Mouse (Mus musculus): ENCODE measurements at regions not wholly inside any gene's neighbourhood (a gene's known extent, or its start where the extent isn't known, plus 50 kb on each side); places are given as distances from the start of the nearest gene placed in this dataset.

GRCm38 (mm10) chr5:77568121-77568520 lies 160.3 kb upstream of the Igfbp7 start:
- H3K27me3 ChIP-seq (replicated peaks; ENCODE audit: control insufficient read depth, insufficient read depth, low read length) = no peaks in the 10 kb centered on the region
- no peak overlapping the region for H3K4me3 ChIP-seq (ENCODE audit: low read depth, low read length)
- no peaks in the 10 kb centered on the region for H3K36me3 ChIP-seq (ENCODE audit: control insufficient read depth, insufficient read depth, low read length)
- no peak overlapping the region for H3K9ac ChIP-seq (ENCODE audit: low read depth, low read length)
- no peaks in the 10 kb centered on the region for H3K9me3 ChIP-seq (ENCODE audit: control insufficient read depth, low read length)
- no peak for DNase-seq (ENCODE audit: low spot score)
- H3K4me1 ChIP-seq (replicated peaks; ENCODE audit: control insufficient read depth, insufficient read depth, low read length) = no peaks in the 10 kb centered on the region
- ATAC-seq (replicated peaks; ENCODE audit: low FRiP score) = no peak
- WGBS = 78% methylated on average over 5 of the region's 5 CpGs
- H3K27ac ChIP-seq (ENCODE audit: low read depth, low read length) = no peak overlapping the region
- no peak overlapping the region for H3K4me2 ChIP-seq

GRCm38 (mm10) chr5:77552580-77552979 lies 144.7 kb upstream of the Igfbp7 start:
- no peak overlapping the region for H3K4me3 ChIP-seq (ENCODE audit: low read depth, low read length)
- WGBS = 76% methylated on average over 5 of the region's 5 CpGs
- ATAC-seq (replicated peaks; ENCODE audit: low FRiP score) (no peak), DNase-seq (ENCODE audit: low spot score) (no peak)
- H3K27me3 ChIP-seq (replicated peaks; ENCODE audit: control insufficient read depth, insufficient read depth, low read length) = no peaks in the 10 kb centered on the region
- no peaks in the 10 kb centered on the region for H3K4me1 ChIP-seq (replicated peaks; ENCODE audit: control insufficient read depth, insufficient read depth, low read length)
- no peaks in the 10 kb centered on the region for H3K36me3 ChIP-seq (ENCODE audit: control insufficient read depth, insufficient read depth, low read length)
- H3K9ac ChIP-seq (ENCODE audit: low read depth, low read length) = no peak overlapping the region
- H3K9me3 ChIP-seq (ENCODE audit: control insufficient read depth, low read length) = 0 out of 2 replicates have a peak, but pooled peaks cover 4% of the 10 kb centered on the region
- no peak overlapping the region for H3K27ac ChIP-seq (ENCODE audit: low read depth, low read length)
- H3K4me2 ChIP-seq = no peak overlapping the region

- Histone ChIP-seq H3K4me3 (ENCODE audit: low read depth, low read length) (no peak overlapping the region), H3K4me1 (replicated peaks; ENCODE audit: control insufficient read depth, insufficient read depth, low read length) (no peaks in the 10 kb centered on the region), H3K36me3 (ENCODE audit: control insufficient read depth, insufficient read depth, low read length) (no peaks in the 10 kb centered on the region), H3K27ac (ENCODE audit: low read depth, low read length) (no peak overlapping the region), H3K9ac (ENCODE audit: low read depth, low read length) (no peak overlapping the region), H3K4me2 (no peak overlapping the region), H3K27me3 (replicated peaks; ENCODE audit: control insufficient read depth, insufficient read depth, low read length) (no peaks in the 10 kb centered on the region), H3K9me3 (ENCODE audit: control insufficient read depth, low read length) (0 out of 2 replicates have a peak, but pooled peaks cover 4% of the 10 kb centered on the region)
- ATAC-seq (replicated peaks; ENCODE audit: low FRiP score) (no peak), DNase-seq (ENCODE audit: low spot score) (no peak)
- WGBS = 80% methylated on average over 7 of the region's 7 CpGs
Measured at GRCm38 (mm10) chr5:77552081-77552480, 144.2 kb upstream of the Igfbp7 start.

- no peak for ATAC-seq (replicated peaks; ENCODE audit: low FRiP score)
- Histone ChIP-seq H3K4me1 (replicated peaks; ENCODE audit: control insufficient read depth, insufficient read depth, low read length) (no peaks in the 10 kb centered on the region), H3K27ac (ENCODE audit: low read depth, low read length) (no peak overlapping the region), H3K36me3 (ENCODE audit: control insufficient read depth, insufficient read depth, low read length) (no peaks in the 10 kb centered on the region), H3K4me2 (no peak overlapping the region), H3K9ac (ENCODE audit: low read depth, low read length) (no peak overlapping the region), H3K4me3 (ENCODE audit: low read depth, low read length) (no peak overlapping the region), H3K9me3 (ENCODE audit: control insufficient read depth, low read length) (no peaks in the 10 kb centered on the region), H3K27me3 (replicated peaks; ENCODE audit: control insufficient read depth, insufficient read depth, low read length) (no peaks in the 10 kb centered on the region)
- no peak for DNase-seq (ENCODE audit: low spot score)
- WGBS = 68% methylated on average over 13 of the region's 13 CpGs
Measured at GRCm38 (mm10) chr5:77546001-77546620, 138.3 kb upstream of the Igfbp7 start.

- 72% methylated on average over 19 of the region's 19 CpGs for WGBS
- H3K4me3 ChIP-seq (ENCODE audit: low read depth, low read length) = no peak overlapping the region
- DNase-seq (ENCODE audit: low spot score) (no peak), ATAC-seq (replicated peaks; ENCODE audit: low FRiP score) (no peak)
- H3K9ac ChIP-seq (ENCODE audit: low read depth, low read length) = no peak overlapping the region
- no peaks in the 10 kb centered on the region for H3K4me1 ChIP-seq (replicated peaks; ENCODE audit: control insufficient read depth, insufficient read depth, low read length)
- H3K27ac ChIP-seq (ENCODE audit: low read depth, low read length) = no peak overlapping the region
- no peak overlapping the region for H3K4me2 ChIP-seq
- no peaks in the 10 kb centered on the region for H3K36me3 ChIP-seq (ENCODE audit: control insufficient read depth, insufficient read depth, low read length)
- H3K9me3 ChIP-seq (ENCODE audit: control insufficient read depth, low read length) = no peaks in the 10 kb centered on the region
- H3K27me3 ChIP-seq (replicated peaks; ENCODE audit: control insufficient read depth, insufficient read depth, low read length) = no peaks in the 10 kb centered on the region
Measured at GRCm38 (mm10) chr5:77532261-77533015, 124.6 kb upstream of the Igfbp7 start.

- H3K36me3 ChIP-seq (ENCODE audit: control insufficient read depth, insufficient read depth, low read length) = no peaks in the 10 kb centered on the region
- ATAC-seq (replicated peaks; ENCODE audit: low FRiP score) (no peak), DNase-seq (ENCODE audit: low spot score) (no peak)
- H3K27ac ChIP-seq (ENCODE audit: low read depth, low read length) = no peak overlapping the region
- H3K4me3 ChIP-seq (ENCODE audit: low read depth, low read length) = no peak overlapping the region
- H3K4me2 ChIP-seq = no peak overlapping the region
- no peak overlapping the region for H3K9ac ChIP-seq (ENCODE audit: low read depth, low read length)
- no peaks in the 10 kb centered on the region for H3K9me3 ChIP-seq (ENCODE audit: control insufficient read depth, low read length)
- no peaks in the 10 kb centered on the region for H3K27me3 ChIP-seq (replicated peaks; ENCODE audit: control insufficient read depth, insufficient read depth, low read length)
- H3K4me1 ChIP-seq (replicated peaks; ENCODE audit: control insufficient read depth, insufficient read depth, low read length) = no peaks in the 10 kb centered on the region
- WGBS = 75% methylated on average over 7 of the region's 7 CpGs
Measured at GRCm38 (mm10) chr5:77530376-77530775, 122.5 kb upstream of the Igfbp7 start.

GRCm38 (mm10) chr5:77517252-77517651 lies 109.4 kb upstream of the Igfbp7 start:
- Histone ChIP-seq H3K9me3 (ENCODE audit: control insufficient read depth, low read length) (no peaks in the 10 kb centered on the region), H3K4me2 (no peak overlapping the region), H3K27me3 (replicated peaks; ENCODE audit: control insufficient read depth, insufficient read depth, low read length) (no peaks in the 10 kb centered on the region), H3K9ac (ENCODE audit: low read depth, low read length) (no peak overlapping the region), H3K4me3 (ENCODE audit: low read depth, low read length) (no peak overlapping the region), H3K4me1 (replicated peaks; ENCODE audit: control insufficient read depth, insufficient read depth, low read length) (no peaks in the 10 kb centered on the region), H3K27ac (ENCODE audit: low read depth, low read length) (no peak overlapping the region), H3K36me3 (ENCODE audit: control insufficient read depth, insufficient read depth, low read length) (no peaks in the 10 kb centered on the region)
- WGBS = 75% methylated on average over 4 of the region's 4 CpGs
- no peak for ATAC-seq (replicated peaks; ENCODE audit: low FRiP score)
- DNase-seq (ENCODE audit: low spot score) = no peak

GRCm38 (mm10) chr5:77515448-77515847 lies 107.6 kb upstream of the Igfbp7 start:
- WGBS = 76% methylated on average over 7 of the region's 7 CpGs
- Histone ChIP-seq H3K27me3 (replicated peaks; ENCODE audit: control insufficient read depth, insufficient read depth, low read length) (no peaks in the 10 kb centered on the region), H3K9ac (ENCODE audit: low read depth, low read length) (no peak overlapping the region), H3K4me3 (ENCODE audit: low read depth, low read length) (no peak overlapping the region), H3K36me3 (ENCODE audit: control insufficient read depth, insufficient read depth, low read length) (no peaks in the 10 kb centered on the region), H3K4me1 (replicated peaks; ENCODE audit: control insufficient read depth, insufficient read depth, low read length) (no peaks in the 10 kb centered on the region), H3K27ac (ENCODE audit: low read depth, low read length) (no peak overlapping the region), H3K9me3 (ENCODE audit: control insufficient read depth, low read length) (no peaks in the 10 kb centered on the region), H3K4me2 (no peak overlapping the region)
- ATAC-seq (replicated peaks; ENCODE audit: low FRiP score) (no peak), DNase-seq (ENCODE audit: low spot score) (no peak)

- ATAC-seq (replicated peaks; ENCODE audit: low FRiP score) (no peak), DNase-seq (ENCODE audit: low spot score) (no peak)
- 65% methylated on average over 5 of the region's 5 CpGs for WGBS
- Histone ChIP-seq H3K4me2 (no peak overlapping the region), H3K9ac (ENCODE audit: low read depth, low read length) (no peak overlapping the region), H3K4me3 (ENCODE audit: low read depth, low read length) (no peak overlapping the region), H3K36me3 (ENCODE audit: control insufficient read depth, insufficient read depth, low read length) (no peaks in the 10 kb centered on the region), H3K9me3 (ENCODE audit: control insufficient read depth, low read length) (no peaks in the 10 kb centered on the region), H3K4me1 (replicated peaks; ENCODE audit: control insufficient read depth, insufficient read depth, low read length) (no peaks in the 10 kb centered on the region), H3K27me3 (replicated peaks; ENCODE audit: control insufficient read depth, insufficient read depth, low read length) (no peaks in the 10 kb centered on the region), H3K27ac (ENCODE audit: low read depth, low read length) (no peak overlapping the region)
Measured at GRCm38 (mm10) chr5:77502684-77503083, 94.8 kb upstream of the Igfbp7 start.

Measured in liver, embryonic 11.5 days (tissue).